Mouse (Mus musculus): ENCODE measurements at regions not wholly inside any gene's neighbourhood (a gene's known extent, or its start where the extent isn't known, plus 50 kb on each side); places are given as distances from the start of the nearest gene placed in this dataset.

DNA sequence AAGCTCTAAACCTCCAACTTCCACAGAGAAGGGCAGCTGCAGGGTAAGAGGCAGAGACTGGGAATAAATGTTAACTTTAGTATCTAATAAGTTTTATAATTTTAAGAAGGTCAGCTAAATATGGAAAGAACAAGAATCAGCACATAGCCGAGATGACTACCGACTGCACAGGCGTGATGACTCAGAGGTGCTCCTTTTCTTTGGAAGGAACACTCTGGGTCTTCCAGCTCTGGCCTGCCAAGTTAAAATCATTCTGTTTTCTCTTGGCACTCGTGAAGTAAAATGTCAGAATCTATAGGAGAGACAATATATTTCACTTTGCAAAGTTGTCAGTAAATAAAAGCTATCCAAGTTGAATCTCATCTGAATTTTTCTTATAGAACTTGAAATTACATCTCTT, 96.2 kb upstream of the Magi2 start:
- peak in 1 of 2 experiments; percentile 20 for DNase-seq (ENCODE audit: inconsistent age in 2 of 2, low spot score in 1 of 2)

DNA sequence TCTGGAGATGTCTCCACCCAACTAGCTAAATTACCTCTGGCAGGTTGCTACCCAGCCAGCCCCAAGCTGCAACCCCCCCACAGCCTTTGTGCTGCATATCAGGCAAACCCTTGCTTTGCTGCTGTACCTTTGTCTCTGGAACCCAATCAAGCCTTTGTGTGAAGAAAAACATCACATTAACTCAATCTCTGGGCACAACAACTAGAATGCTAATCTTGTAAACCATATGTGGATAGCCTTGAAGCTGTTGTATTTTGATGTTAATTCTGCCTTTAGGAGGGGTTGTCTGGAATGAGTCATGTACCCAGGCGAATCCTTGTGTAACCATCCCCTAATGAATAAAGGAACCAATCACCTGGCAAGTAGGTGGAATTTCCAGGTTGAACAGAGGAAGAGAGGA, 72.3 kb upstream of the Magi2 start:
- no peak for DNase-seq (ENCODE audit: inconsistent age in 2 of 2, low spot score in 1 of 2)

DNA sequence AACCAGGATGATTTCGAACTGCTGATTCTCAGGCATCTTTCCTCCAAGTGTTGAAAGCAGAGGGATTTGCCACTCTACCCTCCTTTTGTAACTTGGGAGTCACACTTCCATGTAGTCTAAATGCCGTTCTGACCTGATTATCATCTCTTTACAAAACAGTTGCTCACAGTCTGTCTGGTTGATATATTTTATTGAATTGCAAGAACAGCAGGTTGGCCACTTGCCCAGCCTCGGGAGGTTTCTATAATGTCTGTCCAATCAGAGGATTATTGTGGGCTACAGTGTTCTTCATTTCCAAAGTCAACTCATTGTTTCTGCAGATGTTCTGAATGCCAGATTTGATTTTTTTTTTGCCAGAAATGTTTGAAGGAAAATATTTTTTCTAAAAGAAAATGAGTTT, 68.6 kb upstream of the Magi2 start:
- DNase-seq (ENCODE audit: inconsistent age in 2 of 2, low spot score in 1 of 2), result peak in 1 of 2 experiments; percentile 5

DNA sequence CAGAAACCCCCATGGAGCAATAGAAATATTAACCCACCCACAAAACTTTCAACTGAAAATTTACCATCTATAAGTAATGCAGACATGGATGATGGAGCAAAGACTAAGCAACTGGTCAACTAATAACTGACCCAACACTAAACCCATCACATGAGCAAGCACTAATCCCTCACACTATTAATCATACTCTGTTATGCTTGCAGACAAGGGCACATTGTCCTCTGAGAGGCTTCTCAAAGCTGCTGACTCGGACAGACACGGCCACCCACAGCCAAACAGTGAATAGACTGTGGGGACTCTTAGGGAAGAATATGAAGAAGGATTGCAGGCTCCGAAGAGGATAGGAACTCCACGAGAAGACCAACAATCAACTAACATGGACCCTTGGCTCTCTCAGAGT, 66.6 kb upstream of the Magi2 start:
- DNase-seq (ENCODE audit: inconsistent age in 2 of 2, low spot score in 1 of 2), result no peak

All from adrenal gland, adult (tissue).